Mouse (Mus musculus) granulocyte monocyte progenitor cell, adult 5-6 weeks (primary cell): Measurements from ENCODE around the gene Lhpp. TPM values are rescaled to one million over a fixed set of nuclear protein-coding genes. Genes with fewer than 3 reads are reported as not detected.
A peak's percentile ranks its signal among the peaks of the same experiment; 100 is the strongest.

ENCODE experiments used
- ATAC-seq: replicated peaks from 2 replicates; pipeline ENCODE4 v1.8.0; 2016; ENCODE audit warnings: mild to moderate bottlenecking, moderate TSS enrichment, inconsistent platforms; ENCODE audit not compliant: poor library complexity, severe bottlenecking
- total RNA-seq, 2 experiments: library from RNA; stranded (forward) in 1 of 2; stranded (reverse) in 1 of 2; fragments of 200-712, 200-1000 nt in 1 of 2; fragments of >200 nt in 1 of 2; fragmentation: Nextera tagmentation in 1 of 2; gene quantifications; 2 replicates each; pipeline ENCODE4 v1.2.3; 2014 to 2017

Lhpp gene
- total RNA-seq (2014; fragmentation: Nextera tagmentation) (11.5 and 13.8 TPM in 2 replicates), total RNA-seq (2017) (7.3 and 9.3 TPM in 2 replicates)

DNA sequence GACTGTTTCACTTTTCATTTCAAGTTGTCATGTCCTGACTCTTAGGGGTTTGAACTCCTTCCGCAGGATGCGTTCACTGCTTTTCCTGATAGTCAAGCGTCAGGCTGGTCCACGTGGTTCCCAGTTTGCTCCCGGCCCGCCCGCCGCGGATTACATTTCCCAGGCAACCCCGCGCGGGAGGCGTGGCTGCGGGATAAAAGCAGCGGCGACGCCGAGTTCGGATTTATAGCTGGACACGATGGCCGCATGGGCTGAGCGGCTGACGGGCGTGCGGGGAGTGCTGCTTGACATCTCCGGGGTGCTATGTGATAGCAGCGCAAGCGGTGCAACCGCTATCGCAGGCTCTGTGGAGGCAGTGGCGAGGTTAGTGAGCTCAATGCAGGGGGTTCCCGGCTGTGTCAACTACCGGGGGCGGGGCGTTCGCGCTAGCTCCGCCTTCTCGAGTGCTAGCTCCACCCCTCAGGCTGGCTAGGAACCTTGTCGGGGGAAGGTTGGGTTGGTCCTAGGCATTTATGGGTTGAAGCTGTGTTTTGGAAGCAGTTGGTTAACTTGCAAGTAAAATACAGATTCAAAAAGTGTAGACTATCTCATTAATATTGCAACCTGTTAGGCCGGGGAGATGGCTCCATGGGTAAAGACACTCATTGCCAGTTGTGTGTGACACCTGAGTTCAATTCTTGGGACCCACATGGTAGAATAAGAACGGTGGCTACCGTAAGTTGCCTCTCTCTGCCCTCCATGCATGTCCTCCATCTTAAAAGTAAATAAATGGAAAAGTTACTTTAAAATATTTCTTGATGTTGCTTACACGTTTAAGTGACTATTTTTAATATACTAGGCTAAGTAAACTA is at the start of gene Lhpp:
Gene Lhpp (plus strand): TSS at position 171 of the 851 bp plus-strand sequence.
- ATAC-seq, result peak; percentile 93

DNA sequence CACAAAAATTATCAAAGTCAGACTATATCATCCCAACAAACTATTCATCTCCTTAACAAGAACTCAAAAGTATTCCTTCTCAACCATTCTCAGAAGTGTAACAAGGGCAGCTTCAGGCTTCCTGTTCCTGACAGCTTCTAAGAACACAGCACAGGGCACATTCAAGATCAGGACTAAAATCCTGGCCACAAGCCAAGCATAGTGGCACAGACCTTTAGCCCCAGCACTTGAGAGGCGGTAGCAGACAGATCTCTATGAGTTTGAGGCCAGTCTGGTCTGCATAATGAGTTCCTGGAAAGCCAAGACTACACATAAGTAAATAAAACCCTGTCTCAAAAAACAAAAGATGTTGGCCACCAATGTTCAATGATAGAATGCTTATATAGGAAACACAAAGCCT is 44.6 kb upstream of the Lhpp start:
- ATAC-seq, result no peak

DNA sequence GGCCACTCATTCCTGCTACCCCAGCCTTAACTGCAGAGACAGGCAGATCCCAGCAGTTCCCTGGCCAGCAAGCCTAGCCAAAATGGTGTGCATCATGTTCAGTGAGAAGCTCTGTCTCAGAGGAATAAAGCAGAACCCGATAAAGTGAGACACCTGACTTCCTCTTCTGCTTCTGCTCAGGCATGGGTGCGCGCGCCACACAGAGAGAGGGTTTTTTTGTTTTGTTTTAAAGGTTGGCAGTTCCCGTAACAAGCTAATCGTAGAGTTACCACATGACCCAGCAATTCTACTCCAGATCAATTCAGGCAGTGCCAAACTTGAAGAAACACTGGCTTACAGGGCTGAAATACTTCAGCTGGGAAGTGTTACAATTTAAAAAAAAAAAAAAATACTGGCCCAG is 41.6 kb upstream of the Lhpp start:
- peak; percentile 67 for ATAC-seq

DNA sequence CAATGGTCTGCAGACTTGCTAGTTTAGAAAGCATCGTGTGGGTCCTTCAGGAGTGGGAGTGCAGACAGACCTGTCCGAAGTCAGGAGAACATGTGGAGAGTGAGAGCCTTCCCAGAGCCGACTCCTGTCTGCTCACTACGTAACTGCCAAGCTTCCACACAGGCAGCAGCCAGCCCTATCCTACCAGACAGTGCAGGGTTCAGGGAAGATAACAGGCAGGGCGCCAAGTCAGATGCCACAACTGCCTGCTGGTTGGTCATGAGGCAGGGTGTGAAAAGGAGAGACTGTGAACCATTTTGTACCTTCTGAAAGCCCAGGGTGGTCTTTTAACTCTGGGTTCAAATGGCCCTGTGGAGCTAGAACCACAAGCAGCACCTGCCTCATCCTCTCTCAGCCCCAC is 40.4 kb upstream of the Lhpp start:
- no peak for ATAC-seq

DNA sequence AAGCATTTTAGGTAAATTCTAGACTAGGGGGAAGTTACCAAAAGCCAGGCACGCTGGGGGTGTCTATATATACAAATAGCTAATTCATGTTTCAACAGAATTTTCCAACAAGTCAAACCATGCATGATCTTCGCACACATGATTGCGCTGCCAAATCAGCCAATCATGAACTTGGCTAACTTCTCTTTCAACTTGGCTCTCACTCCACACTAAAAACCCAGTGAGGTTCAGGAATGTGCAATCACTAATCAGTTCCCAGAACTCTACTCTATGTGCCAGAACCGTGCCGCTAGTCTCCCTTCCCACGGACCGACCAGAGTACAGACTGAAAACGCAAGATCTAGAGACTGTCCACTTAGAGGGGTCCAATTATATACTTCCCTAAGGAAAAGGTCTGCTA is 39.0 kb upstream of the Lhpp start:
- ATAC-seq, result no peak

DNA sequence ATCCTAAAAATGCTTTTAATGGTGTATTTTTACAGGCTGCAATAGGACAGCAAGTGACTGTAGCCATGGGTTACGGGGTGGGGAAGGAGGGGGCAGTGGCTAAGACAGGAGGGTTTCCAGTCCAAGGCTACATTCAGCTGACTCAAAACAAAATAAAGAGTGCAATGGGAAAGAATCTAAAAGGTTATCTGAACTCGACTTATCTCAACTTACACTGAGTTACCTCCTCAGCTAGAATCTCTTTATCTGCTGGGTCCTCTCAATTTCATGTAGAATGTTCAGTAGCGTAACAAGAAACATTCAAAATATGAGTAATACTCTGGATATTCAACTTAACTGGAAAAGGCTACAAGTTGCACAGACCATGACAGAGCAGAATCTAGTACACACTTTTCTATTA is 37.7 kb upstream of the Lhpp start:
- ATAC-seq, result no peak

DNA sequence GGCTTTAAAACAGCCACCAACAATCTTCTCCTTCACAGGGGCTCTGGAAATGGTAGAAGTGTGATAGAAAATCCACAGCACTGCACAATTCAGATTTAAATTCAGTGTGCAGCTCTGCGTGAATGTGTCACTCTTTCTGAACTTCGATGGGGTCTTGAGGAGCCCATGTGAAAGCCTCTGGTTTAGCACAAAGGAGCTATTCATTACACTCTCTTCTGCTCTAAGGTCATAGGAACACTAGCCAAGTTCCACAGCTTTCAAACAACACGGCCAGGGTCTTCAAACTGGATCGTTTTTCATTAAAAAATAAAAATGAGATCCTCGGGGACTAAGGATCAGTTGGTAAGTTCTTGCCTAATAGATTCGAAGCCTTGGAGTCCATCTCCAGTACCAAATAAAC is 37.2 kb upstream of the Lhpp start:
- no peak for ATAC-seq

DNA sequence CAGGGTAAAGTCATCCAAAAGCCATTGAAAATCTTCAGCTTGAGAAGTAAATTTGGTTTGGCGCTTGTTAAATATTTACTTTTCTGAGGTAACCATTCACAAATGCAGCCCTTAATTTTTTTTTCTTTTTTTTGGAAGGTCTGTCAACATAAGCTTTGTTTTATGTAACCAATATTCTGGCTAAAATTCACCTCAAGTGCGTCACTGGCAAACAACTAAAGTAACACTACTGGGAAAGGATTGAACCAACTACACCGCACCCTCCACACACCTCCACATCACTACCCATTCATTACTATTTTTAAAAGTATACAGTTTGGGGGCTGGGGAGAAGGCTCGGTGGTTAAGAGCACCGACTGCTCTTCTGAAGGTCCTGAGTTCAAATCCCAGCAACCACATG is 35.8 kb upstream of the Lhpp start:
- ATAC-seq, result no peak

DNA sequence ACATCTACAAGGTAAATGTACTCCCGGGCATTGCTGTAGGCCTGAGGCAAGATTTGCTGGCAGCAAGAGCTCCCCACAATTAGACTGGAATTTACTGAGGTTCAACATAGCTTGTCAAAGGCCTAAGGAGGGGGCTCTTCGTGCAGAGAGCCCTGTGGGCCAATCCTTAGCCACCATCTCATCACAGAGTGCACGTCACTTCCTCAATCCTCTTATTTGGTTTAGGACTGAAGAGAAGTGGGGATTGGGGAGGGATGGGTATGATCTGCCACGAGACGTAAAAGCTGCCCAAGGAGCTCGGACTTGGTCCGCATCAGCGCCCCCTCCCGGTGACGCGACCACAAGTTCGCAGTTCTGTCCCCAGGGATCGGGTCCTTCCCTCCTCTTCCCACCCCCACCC is 34.8 kb upstream of the Lhpp start:
- ATAC-seq, result peak; percentile 87

DNA sequence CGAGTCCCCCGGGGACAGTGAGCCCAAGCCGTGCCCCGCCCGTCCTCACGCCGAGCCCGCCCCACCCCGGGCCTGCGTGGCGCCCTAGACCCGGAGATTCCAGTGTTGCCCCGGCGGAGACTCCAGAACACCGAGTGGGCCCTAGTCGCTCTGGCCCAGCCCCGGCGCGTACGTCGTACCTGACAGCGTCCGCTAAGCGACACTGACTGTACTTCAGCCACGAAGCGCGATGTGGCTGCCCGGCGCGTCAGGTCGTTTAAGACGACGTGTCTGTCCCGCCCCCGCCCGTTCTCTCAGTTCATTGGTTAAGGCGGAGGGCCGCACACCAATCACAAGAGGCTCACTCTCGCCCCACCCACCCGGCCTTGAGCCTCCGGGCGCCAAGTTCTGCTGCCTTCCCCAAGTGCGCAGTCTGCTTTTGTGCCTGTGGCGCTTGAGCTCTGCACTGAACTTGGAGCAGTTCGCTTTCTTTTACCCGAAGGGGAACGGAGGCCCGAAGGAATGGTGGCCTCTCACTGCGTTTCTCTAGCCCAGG is 34.3 kb upstream of the Lhpp start, which contains the start of gene Oat:
Gene Oat (minus strand): TSS at position 283 of the 535 bp plus-strand sequence.
- peak; percentile 91 for ATAC-seq

DNA sequence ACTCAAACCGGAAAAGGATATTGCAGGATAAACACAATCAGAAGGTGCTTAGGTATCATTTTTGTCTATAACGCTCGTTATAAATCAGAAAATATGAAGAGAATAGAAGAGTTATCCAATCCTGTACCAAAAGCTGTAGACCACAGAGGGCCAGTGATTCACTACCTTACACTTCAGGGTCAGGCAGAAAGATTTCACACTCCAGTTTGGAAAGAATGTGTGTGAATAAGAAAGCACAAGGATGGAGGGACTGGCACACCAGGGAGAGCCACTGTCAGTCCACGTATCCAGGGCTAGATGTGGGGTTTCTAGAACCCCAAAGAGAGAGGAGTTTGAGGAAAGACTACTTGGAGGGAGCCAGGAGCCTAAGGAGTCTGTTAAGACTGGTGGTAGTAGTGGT is 33.5 kb upstream of the Lhpp start:
- no peak for ATAC-seq

DNA sequence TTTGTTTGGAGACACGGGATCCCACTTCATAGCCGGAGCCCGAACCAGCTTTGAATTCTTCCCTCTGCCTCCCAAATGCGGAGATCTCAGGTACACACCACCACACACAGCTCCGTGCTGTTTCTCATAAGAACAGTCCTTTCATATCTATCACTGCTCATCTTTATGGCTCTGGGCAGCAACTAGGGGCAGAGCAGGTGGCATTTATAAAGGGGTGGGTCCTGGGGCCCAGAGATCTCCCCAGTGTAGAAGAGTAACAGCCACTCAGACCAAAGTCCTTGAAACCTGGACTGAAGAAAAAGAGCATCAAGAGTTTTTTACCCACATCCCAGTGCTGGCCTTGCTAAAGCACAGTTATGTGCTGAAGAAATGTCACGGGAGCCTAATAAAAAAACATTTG is 29.9 kb upstream of the Lhpp start:
- no peak for ATAC-seq

DNA sequence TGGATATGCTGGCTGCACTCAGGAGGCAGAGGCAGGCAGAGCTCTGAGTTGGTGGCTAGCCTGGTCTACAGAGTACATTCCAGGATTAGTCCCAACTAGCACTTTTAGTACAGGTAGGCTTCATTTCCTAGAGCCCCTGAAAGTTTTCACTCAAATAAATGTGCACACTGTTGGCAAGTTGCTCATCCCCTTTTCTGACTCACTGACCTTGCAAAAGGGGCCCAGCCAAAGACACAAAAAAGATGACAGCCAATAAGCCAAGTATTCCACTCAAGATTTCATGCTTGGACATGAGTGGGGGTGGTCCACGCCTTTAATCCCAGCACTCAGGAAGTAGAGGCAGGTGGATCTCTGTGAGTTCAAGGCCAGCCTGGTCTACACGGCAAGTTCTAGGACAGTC is 29.0 kb upstream of the Lhpp start:
- ATAC-seq, result no peak

DNA sequence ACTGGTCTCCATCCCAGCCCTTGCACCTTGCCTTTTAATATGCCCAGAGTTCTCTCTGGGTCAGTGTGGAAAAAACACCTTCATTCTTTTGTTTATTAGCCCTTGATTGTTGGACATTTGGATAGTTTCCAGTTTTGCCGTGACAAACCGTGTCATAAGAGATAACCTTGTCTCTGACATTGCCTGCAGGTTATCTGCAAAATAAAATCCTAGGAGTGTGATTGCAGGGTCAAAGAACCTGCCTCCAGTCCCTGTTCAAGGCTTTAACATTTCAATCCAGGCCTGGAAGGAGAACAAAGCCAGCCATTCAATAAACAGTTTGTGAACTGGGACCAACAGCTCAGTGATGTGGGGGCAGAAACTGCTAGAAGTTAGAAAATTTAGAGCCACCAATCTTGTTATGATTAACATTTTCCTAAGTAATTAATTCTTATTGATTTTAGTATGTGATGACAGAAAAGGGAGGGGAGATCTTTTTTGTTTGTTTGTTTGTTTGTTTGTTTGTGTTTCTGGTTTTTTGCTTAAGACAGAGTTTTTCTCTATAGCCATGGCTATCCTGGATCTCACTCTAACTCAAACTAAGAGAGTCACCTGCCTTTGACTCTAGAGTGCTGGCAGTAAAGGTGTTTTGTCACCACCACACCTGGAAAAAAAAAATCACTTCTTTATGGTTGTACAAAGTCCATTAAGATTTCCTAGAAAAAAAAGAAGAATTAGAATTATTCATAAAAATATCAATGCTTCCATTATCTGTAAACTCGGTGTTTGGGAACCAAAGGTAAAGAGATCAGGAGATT is 24.5 kb upstream of the Lhpp start:
- ATAC-seq, result no peak

DNA sequence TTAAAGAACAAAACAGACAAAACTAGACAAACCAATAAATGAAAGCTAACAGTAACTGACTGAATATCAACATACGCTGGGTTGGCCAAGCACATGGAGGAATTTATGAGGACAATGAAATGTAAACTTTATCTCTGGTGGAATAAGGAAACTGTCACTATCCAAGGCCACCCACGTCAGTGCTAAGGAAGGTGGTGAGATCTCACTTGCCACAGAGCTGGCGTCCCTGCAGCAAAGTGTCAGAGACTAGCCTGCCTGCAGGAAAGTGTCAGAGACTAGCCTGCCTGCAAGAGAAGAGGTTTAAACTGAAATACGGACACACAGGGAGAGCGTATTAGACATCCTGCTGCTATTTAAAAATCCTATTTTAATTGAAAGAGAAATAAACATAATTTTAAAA is 23.3 kb upstream of the Lhpp start:
- no peak for ATAC-seq

DNA sequence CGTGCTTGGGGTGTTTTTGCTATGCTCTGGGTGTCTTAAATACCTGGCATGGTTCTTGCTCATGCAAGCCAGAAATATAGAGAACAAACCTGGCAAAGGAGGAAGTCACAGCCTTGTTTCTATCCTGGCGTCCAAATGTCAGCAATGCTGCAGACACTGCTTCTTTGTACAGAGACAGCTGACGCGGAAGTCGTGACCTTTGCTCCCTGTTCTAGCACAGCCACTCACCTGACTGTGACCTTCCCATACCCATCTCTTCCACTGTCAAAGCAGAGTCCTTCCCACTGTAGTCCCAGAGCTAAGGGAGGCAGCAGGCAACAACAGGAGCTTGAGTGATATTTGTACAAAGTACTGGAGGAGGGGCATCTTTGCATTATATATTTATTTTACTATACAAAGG is 20.8 kb upstream of the Lhpp start:
- ATAC-seq, result 0 out of 2 replicates have a peak, but pooled peaks have one; percentile 30

DNA sequence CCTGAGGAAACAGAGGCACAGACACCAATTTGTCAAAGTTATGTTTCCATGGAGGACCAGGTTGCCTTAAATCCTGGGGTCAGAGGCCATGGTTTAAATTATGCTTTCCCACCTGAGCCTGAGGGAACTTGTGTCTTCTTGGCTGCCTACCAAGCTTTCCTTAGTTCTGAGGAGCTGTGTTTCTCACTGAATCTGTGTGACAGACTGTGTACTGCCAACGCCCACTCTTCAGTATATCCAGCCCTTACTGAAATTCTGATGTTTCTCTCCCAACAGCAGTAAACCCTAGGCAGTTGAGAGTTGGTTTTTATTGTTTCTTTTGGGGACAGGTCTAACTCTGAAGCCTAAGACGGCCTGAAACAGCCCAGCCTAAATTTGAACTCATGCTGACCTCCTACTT is 16.7 kb upstream of the Lhpp start:
- ATAC-seq, result no peak

DNA sequence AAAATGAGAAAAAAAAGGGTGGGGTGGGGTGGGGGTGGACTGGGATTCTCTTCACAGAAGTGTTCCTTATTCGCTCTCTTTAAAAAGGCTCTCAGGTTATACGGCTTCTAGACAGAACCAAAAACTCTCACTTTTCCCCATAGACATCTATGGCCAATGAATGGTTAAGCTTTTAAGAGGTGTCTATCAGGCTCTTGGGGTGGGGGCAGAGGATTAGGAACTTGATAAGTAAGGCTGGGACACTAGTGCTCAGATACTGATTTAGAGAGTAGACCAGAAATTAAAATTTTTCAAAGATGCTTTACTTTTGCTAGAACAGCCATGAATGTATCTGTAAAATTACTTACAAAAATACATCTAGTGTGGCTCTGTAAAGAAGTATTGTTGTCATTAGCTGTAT is 16.1 kb upstream of the Lhpp start:
- no peak for ATAC-seq

DNA sequence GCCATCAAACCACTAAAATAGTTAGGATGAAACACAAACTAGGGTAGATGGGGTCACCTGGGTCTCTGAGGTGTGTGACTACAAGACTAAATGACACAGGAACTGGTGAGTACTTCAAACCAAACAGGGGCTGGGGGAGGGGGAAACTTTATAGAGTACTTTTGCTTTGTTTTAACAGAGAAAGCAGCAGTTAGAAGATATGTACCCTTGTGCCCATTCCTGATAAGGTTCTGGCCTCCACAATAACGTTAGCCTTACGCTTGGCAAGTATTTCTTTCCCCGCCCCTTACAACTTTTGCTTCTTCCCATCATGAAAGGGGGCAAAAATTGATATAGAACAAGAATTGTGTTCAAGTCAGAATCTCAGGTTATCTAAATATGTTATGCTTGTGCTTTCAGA is 14.7 kb upstream of the Lhpp start:
- no peak for ATAC-seq

DNA sequence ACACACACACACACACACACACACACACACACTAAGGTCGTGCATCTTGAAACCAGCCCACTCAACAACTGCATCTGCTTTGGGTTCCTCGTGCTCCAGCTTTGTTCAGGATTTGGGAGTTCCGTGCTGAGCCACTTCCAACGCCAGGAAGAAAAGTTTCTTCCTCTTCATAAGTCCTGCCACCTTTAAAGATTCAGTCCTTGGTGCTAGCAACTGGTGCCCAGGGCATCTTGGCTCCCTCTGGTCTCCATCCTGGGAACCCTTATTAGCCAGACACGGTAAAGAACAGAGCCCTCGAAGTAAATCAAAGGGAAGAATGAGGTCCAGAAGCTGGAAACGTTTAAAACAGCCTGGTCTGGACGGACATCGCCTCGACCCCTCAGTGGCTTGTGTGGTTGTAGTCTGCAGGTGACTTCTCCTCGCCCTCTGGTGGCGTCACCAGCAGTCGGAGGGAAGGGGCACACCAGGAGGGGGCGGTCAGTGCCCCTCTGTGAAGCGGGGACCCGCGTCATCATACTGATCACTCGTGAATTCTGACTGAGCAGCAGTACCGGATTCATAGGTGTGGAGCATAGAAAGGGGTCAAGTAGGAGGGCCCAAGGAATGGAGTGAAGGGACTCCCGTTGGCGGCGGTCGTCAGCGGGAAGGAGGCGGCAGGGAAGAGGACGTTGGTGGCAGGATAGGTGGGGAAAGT is 13.7 kb upstream of the Lhpp start:
- peak; percentile 38; the same call in 1 of the 2 replicates for ATAC-seq
